Mouse (Mus musculus) cerebellum, postnatal 4 days (tissue): ENCODE measurements around the gene Abcc8.

Source experiments
- DNase-seq, 2 experiments: peaks; one replicate each; pipeline ENCODE4 v3.0.0; 2022; ENCODE audit warnings: low spot score in 2 of 2, mixed read lengths in 1 of 2

Abcc8 gene

GRCm38 (mm10) chr7:46110079-46110478 lies 69.8 kb downstream of the Abcc8 start:
- DNase-seq = no peak

GRCm38 (mm10) chr7:46105484-46105883 lies 74.3 kb downstream of the Abcc8 start:
- no peak for DNase-seq

GRCm38 (mm10) chr7:46104256-46104915 lies 75.4 kb downstream of the Abcc8 start:
- DNase-seq = peak; percentile 53 to 88

DNA sequence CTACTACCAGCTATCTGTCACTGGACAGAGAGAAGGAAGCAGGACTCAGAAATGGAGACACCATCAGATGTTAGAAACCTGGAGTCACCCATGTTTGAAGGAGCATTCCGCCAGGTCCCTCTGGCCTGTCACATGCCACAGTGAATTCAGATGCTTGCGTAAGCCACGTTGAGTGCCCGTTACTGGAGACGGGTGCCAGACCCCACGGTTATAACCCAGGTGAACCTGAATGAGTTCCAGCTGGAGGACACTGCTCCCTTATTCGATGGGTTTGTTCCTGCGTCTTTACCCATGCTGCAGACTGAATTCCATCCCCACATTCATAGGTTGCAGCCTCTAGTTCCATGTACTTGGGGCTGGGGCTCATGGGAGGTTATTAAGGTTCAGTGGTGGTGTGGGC lies 76.1 kb downstream of the Abcc8 start:
- no peak for DNase-seq

DNA sequence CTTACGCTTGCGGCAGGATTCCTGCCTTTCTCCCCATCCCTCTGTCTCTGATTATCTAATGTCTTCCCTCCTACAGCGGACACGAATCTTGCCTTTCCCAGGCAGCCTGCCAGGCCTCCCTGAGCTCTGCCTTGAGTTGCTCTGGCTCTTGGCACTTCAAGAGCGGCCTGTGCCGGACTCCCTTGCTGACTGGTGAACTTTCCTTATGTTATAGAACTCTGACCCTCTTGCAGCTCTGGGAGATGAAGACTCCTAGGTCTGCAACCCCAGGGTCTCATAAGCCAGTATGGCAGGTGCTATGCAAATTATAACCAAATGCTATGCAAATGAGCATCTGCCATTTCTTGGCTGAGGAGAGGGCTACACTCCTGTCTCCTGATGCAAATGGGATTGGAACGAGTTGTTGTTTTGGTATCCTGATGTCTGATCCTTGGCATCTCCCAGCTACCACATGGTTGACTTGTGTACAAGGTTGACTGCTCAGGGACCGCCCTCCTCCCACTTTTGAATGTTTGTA lies 76.7 kb downstream of the Abcc8 start:
- DNase-seq = peak in 1 of 2 experiments; percentile 66

GRCm38 (mm10) chr7:46100563-46100962 lies 79.3 kb downstream of the Abcc8 start, which contains the start of gene Kcnj11:
Gene Kcnj11 (minus strand): TSS chr7:46100764.
- DNase-seq = peak; percentile 87 to 91

GRCm38 (mm10) chr7:46099682-46100081 lies 80.2 kb downstream of the Abcc8 start:
- no peak for DNase-seq

DNA sequence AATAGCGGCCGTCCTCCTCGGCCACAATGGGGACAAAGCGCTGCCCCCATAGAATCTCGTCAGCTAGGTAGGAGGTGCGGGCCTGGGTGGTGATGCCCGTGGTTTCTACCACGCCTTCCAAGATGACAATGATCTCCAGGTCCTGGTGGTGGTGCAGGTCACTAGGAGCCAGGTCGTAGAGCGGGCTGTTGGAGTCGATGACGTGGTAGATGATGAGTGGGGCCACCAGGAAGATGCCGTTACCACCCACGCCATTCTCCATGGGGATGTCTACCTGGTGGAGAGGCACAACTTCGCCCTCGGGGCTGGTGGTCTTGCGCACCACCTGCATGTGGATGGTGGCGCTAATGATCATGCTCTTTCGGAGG lies 80.9 kb downstream of the Abcc8 start:
- DNase-seq = no peak

DNA sequence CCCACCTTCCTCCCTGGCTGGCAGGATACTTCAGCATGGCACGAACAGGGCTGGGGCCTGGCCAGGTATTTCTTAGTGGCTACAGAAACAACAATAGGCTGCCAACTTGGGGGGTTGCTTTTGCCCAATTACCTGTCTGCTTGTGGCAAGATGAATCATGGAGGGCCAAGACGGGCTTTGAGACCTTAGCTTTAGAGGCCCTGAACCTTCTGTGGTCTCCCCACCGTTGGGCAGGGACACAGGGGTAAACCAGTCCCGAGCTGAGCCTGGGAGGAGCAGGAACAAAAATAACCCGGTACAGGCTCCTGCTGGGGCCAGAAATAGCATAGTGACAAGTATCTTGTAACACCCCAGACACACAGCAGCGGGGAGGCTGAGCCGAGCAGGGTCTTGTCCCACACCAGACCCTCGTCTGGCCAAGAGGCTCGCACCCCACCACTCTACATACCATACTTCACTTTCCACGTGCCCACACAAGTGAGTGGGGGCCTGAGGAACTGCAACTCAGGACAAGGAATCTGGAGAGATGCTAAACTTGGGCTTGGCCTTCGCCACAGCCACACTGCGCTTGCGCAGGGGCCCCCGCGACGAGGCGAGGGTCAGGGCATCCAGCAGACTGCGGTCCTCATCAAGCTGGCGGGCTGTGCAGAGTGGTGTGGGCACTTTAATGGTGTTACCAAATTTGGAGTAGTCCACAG lies 81.5 kb downstream of the Abcc8 start:
- no peak for DNase-seq

DNA sequence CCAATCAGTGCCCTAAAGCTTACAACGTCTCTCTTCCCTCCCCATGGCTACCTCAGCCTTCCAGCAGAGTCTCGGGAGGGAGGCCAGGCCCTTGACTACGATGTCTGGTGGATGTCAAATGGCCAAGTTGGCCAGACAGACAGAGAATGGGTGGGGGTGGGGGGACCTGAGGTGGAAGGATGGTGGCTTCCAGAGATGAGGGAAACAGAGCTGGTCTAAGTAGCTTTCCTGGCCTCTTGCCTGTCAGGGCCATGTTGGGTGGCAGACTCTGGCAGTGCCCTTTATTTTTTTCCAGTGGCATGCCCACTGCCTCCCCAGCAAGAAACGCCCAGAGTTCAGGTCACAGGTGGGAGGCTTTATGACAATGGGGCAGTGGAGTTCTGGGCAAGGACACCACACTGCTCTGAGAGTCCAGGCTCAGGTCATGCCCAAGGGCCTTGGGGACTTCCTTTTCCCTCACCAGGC lies 82.5 kb downstream of the Abcc8 start:
- DNase-seq = no peak

DNA sequence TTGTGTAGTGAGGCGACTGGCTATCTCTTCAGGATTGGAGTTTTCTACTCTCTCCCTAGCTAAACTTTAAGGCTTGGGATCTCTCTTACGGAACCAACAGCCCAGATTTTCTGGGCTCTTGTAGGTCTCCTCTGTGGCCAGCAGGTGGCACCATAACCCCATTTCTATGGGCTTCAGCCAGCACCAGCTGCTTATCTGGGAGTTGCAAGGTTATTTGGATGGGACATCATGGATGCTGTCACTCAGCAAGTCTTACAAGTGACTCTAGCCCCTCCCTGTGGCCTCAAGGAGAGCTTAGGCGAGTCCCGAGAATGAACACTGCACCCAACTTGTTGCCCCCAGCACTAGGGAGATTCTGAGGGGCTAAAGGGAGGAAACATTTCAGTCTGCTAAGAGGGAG lies 83.7 kb downstream of the Abcc8 start:
- peak; percentile 43 to 73 for DNase-seq

DNA sequence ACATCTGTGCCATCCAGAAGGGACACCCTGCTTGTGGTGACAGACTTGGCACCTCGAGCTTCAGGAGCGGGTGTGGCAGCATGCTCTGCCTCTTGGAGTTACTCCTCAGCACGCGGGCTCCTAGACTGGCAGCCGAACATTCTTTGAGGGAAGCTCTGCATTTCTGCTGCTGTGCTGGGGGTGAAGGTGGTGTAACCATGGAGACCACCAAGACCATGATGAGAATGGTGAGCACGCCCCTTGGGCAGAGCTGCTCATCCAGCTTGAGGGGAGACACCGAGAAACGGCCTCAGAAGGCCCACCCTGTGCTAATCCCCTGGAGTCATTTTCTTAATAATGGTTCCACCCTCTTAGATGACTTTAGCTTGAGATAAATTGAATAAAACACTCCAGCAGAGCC lies 87.0 kb downstream of the Abcc8 start:
- DNase-seq = no peak

DNA sequence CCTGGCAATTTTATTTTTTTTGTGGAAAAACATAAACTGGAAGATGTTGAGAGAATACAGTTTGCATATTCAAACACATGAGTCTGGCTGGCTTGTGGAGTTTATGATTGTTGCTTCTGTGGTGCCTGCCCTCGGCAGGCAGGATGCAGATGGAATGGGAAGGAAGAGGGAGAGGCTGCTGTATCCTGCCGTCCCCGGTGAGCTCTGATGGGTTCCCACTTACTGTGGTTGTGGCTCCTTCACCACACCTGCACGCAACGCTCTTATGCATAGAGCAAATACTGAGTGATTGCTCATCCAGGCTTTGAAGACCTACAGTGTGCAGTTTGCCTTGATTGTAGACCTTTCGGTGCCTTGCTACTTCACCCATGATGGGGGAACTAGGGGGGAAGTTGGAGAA lies 91.6 kb downstream of the Abcc8 start:
- no peak for DNase-seq

DNA sequence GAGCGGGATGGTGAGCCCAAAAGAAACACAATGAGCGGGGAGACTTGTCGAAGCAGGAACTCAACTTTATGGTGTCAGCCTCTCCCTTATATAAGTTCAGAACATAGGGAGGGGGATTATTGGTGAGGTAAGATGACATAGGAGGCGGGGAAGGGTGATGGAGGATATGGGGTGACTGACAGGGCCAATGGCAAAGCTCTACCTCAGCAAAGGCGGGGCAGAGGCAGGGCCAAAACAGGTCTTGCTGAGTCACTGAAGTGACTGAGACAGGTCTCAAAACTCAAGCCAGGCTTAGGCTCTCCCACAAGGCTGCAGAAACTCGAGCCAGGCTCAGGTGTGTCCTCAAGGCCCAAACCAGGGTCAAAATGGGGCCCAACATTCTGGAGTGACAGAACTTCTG lies 93.5 kb downstream of the Abcc8 start:
- no peak for DNase-seq

DNA sequence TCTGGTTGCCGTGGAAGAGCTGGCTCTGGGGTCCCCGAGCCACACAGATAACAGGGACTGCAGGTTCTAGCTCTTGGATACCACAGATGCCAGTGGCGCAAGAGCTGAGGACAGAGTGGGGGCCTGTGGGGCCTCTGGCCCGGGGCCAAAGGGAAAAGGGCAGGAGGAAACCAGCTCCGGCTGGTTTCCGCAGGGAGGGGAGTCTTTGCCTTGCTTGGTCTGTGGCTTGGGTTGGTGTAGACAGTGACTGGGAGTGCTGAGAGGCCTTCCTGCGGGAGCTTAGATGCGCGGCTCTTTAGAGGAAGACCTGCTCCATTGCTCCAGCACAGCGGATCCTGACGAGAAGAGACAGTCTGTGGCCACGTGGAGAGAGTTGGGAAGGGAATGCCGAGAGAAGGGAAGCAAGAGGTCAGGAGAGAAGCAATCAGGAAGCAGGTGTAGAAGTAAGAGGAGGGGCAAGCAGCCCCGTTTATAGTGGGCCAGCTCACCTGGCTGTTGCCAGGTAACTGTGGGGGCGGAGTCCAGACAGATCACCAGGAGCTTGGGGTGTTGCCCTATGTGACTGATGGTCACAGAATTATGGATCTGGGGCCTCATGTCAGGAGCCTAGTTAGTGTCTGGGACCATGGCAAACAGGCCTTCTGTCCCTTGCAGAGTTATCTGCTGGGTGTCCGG lies 94.9 kb downstream of the Abcc8 start:
- no peak for DNase-seq

DNA sequence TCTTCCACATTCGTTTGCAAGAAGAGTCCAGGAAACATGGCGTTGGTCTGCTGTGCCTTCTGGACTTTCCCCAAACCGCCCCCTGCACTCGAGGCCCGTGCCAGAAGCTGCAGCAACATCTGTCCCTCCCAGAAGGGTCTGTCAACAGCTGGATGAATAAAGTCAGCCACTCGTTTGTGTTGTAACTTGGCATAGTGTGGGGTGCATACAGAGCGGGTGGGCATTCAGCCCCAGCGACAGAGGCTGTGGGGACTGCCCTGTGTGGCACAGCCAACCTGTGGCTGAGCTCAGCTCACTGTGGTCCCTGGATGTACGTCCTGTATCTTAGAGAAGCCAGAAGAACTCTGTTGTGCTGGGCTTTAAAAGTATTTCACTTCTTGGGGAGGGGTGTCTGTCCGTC lies 95.8 kb downstream of the Abcc8 start:
- no peak for DNase-seq

GRCm38 (mm10) chr7:46077675-46078074 lies 102.2 kb downstream of the Abcc8 start:
- no peak for DNase-seq

DNA sequence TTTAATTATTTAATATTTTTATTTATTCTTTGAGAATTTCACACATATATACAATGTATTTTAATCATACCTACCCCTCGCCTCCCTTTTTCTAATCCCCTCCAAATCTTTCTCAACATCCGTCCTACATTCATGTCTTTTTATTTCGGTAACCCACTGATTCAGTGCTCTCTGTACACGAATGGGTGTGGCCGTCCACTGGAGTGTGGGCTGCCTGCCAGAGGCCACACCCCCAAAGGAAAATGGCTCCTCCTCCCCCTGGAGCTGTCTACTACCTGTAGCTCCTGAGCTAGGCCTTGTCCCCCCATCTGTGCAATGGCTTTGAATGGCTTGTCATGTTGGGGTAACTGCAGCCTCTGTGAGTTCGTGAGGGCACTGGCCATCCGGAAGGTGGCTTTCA lies 103.0 kb downstream of the Abcc8 start:
- no peak for DNase-seq

GRCm38 (mm10) chr7:46068831-46069230 lies 111.0 kb downstream of the Abcc8 start:
- no peak for DNase-seq

DNA sequence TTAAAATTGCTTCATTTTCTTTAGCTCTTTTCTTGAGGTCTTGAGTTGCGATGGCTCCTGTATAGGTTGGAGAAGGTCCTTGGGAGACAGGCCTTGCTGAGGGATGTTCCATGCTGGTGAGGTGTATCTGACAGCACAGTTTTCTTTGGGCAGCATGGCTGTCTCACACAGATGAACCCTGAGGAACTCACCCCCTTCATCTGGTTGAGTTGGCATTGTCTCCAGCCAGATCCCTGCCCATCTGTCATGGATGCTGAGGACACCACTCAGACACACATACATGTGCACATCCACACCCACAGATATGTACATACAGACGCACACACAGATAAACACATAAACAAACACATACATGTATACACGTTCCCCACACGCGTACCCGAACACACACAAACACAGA lies 116.5 kb downstream of the Abcc8 start:
- no peak for DNase-seq

DNA sequence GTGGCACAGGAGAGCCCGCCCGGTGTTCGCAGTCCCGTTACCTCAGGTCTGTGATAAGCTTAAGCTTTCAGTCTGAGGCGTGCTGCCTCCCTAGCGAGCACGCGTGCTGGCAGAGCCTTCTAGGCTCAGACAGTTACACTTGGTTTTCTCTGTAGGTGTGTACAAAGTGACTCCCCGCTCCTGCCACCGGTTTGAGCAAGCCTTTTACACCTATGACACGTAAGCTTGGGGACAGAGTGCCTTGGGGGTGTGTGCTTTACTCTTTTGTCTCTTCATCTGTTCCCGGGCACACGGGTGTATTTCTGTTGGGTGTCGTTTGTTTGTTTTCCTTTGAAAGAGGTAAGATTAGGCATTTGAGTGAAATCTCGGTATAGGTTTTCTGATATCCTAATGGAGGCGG lies 118.2 kb downstream of the Abcc8 start:
- DNase-seq = no peak

DNA sequence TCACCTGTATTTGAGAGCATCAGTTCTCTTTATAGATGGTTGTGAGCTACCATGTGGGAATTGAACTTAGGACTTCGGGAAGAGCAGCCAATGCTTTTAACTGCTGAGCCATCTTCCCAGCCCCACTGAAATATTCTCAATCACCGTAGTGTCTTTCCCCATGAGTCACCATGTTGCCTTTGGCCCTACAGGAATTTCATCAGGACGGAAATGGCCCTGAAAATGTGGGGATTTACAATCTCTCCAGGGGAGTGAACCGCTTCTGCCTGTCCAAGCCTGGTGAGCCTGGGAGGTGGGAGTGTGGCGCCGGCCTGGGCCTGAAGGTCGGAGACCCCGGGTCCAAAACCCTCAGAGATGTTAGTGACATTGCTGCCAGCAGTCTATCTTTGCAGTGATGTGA lies 119.1 kb downstream of the Abcc8 start:
- no peak for DNase-seq

- no peak for DNase-seq
Observed at GRCm38 (mm10) chr7:46058882-46059281, 121.0 kb downstream of the Abcc8 start.
